Mouse (Mus musculus): ENCODE data around the gene Nsf. TPM values are rescaled to one million over a fixed set of nuclear protein-coding genes. Genes with fewer than 3 reads are reported as not detected.

Gene Nsf
- polyA plus RNA-seq, 1 experiment from 2014 or later = 29.3 TPM

GRCm38 (mm10) chr11:103808771-103809610, 144.9 kb downstream of the Nsf start:
- Histone ChIP-seq H3K9ac (peak overlapping the region; percentile 80; the same call in 1 of the 2 replicates), H3K4me1 (peaks cover 17% of the 10 kb centered on the region), H3K27me3 (replicated peaks) (peaks cover 98% of the 10 kb centered on the region), H3K36me3 (no peaks in the 10 kb centered on the region), H3K27ac (replicated peaks) (no peak overlapping the region), H3K9me3 (0 out of 2 replicates have a peak, but pooled peaks cover 2% of the 10 kb centered on the region), H3K4me3 (peak overlapping the region; percentile 65), H3K4me2 (peak overlapping the region; percentile 98)
- 6% methylated on average over 29 of the region's 29 CpGs for WGBS
- no peak for ATAC-seq (ENCODE audit: extremely low read depth, insufficient number of reproducible peaks, low FRiP score, low TSS enrichment)

- Histone ChIP-seq H3K27me3 (replicated peaks) (peaks cover 92% of the 10 kb centered on the region), H3K4me2 (no peak overlapping the region), H3K27ac (replicated peaks) (no peak overlapping the region), H3K9me3 (0 out of 2 replicates have a peak, but pooled peaks cover 2% of the 10 kb centered on the region), H3K4me3 (no peak overlapping the region), H3K36me3 (no peaks in the 10 kb centered on the region), H3K9ac (no peak overlapping the region), H3K4me1 (peaks cover 17% of the 10 kb centered on the region)
- WGBS = 37% methylated on average over 12 of the region's 12 CpGs
- ATAC-seq (ENCODE audit: extremely low read depth, insufficient number of reproducible peaks, low FRiP score, low TSS enrichment) = no peak
Measured at GRCm38 (mm10) chr11:103807966-103808365, 145.9 kb downstream of the Nsf start.

- WGBS = 44% methylated on average over 4 of the region's 4 CpGs
Measured at GRCm38 (mm10) chr11:103804804-103805203, 149.1 kb downstream of the Nsf start.

GRCm38 (mm10) chr11:103804126-103804525, 149.7 kb downstream of the Nsf start:
- H3K4me2 ChIP-seq = no peak overlapping the region
- ATAC-seq (ENCODE audit: extremely low read depth, insufficient number of reproducible peaks, low FRiP score, low TSS enrichment) = no peak
- H3K4me3 ChIP-seq = no peak overlapping the region
- H3K36me3 ChIP-seq = no peaks in the 10 kb centered on the region
- H3K27me3 ChIP-seq (replicated peaks) = peaks cover 82% of the 10 kb centered on the region
- H3K27ac ChIP-seq (replicated peaks) = no peak overlapping the region
- peaks cover 9% of the 10 kb centered on the region for H3K4me1 ChIP-seq
- H3K9me3 ChIP-seq = 0 out of 2 replicates have a peak, but pooled peaks cover 2% of the 10 kb centered on the region
- 72% methylated on average over 11 of the region's 11 CpGs for WGBS
- no peak overlapping the region for H3K9ac ChIP-seq

More at GRCm38 (mm10) chr11:103804804-103805203, 149.1 kb downstream of the Nsf start:
- H3K27ac ChIP-seq (replicated peaks) = no peak overlapping the region
- ATAC-seq (ENCODE audit: extremely low read depth, insufficient number of reproducible peaks, low FRiP score, low TSS enrichment) = no peak
- H3K9ac ChIP-seq = no peak overlapping the region
- no peak overlapping the region for H3K4me3 ChIP-seq
- peaks cover 84% of the 10 kb centered on the region for H3K27me3 ChIP-seq (replicated peaks)
- 0 out of 2 replicates have a peak, but pooled peaks cover 2% of the 10 kb centered on the region for H3K9me3 ChIP-seq
- peaks cover 16% of the 10 kb centered on the region for H3K4me1 ChIP-seq
- no peaks in the 10 kb centered on the region for H3K36me3 ChIP-seq
- no peak overlapping the region for H3K4me2 ChIP-seq

- no peak overlapping the region for H3K27ac ChIP-seq (replicated peaks)
- no peak overlapping the region for H3K4me3 ChIP-seq
- H3K4me2 ChIP-seq = no peak overlapping the region
- no peaks in the 10 kb centered on the region for H3K36me3 ChIP-seq
- WGBS = 26% methylated on average over 9 of the region's 9 CpGs
- peaks cover 82% of the 10 kb centered on the region for H3K27me3 ChIP-seq (replicated peaks)
- H3K4me1 ChIP-seq = peaks cover 7% of the 10 kb centered on the region; the same call in 1 of the 2 replicates
- no peak for ATAC-seq (ENCODE audit: extremely low read depth, insufficient number of reproducible peaks, low FRiP score, low TSS enrichment)
- no peak overlapping the region for H3K9ac ChIP-seq
- H3K9me3 ChIP-seq = 0 out of 2 replicates have a peak, but pooled peaks cover 2% of the 10 kb centered on the region
Measured at GRCm38 (mm10) chr11:103801128-103801527, 152.7 kb downstream of the Nsf start.

- H3K4me1 ChIP-seq = no peaks in the 10 kb centered on the region
- no peak overlapping the region for H3K4me3 ChIP-seq
- H3K27me3 ChIP-seq (replicated peaks) = peaks cover 77% of the 10 kb centered on the region
- H3K4me2 ChIP-seq = no peak overlapping the region
- no peak overlapping the region for H3K9ac ChIP-seq
- no peak overlapping the region for H3K27ac ChIP-seq (replicated peaks)
- 48% methylated on average over 5 of the region's 5 CpGs for WGBS
- ATAC-seq (ENCODE audit: extremely low read depth, insufficient number of reproducible peaks, low FRiP score, low TSS enrichment) = no peak
- H3K36me3 ChIP-seq = no peaks in the 10 kb centered on the region
- no peaks in the 10 kb centered on the region for H3K9me3 ChIP-seq
Measured at GRCm38 (mm10) chr11:103789951-103790350, 163.9 kb downstream of the Nsf start.

- H3K4me1 ChIP-seq = no peaks in the 10 kb centered on the region
- 58% methylated on average over 9 of the region's 9 CpGs for WGBS
- no peak overlapping the region for H3K4me3 ChIP-seq
- H3K27ac ChIP-seq (replicated peaks) = no peak overlapping the region
- H3K27me3 ChIP-seq (replicated peaks) = peaks cover 74% of the 10 kb centered on the region
- H3K9ac ChIP-seq = no peak overlapping the region
- no peaks in the 10 kb centered on the region for H3K9me3 ChIP-seq
- ATAC-seq (ENCODE audit: extremely low read depth, insufficient number of reproducible peaks, low FRiP score, low TSS enrichment) = no peak
- H3K4me2 ChIP-seq = no peak overlapping the region
- H3K36me3 ChIP-seq = no peaks in the 10 kb centered on the region
Measured at GRCm38 (mm10) chr11:103780152-103780551, 173.7 kb downstream of the Nsf start.

GRCm38 (mm10) chr11:103774228-103774530, 179.7 kb downstream of the Nsf start:
- 1% methylated on average over 19 of the region's 19 CpGs for WGBS
- no peak overlapping the region for H3K9ac ChIP-seq

GRCm38 (mm10) chr11:103773387-103774227, 180.2 kb downstream of the Nsf start, which contains the start of gene Wnt3:
Wnt3 (plus strand) TSS chr11:103774150.
- H3K4me2 ChIP-seq = peak within 1 kb of the TSS; percentile 63
- H3K27ac ChIP-seq (replicated peaks) = no peak within 1 kb of the TSS
- WGBS = under 1% methylated on average over 60 of the region's 60 CpGs
- H3K27me3 ChIP-seq (replicated peaks) = peaks cover 100% of the 10 kb centered on the region
- no peak within 1 kb of the TSS for H3K9ac ChIP-seq
- ATAC-seq (ENCODE audit: extremely low read depth, insufficient number of reproducible peaks, low FRiP score, low TSS enrichment) = no peak
- no peaks in the 10 kb centered on the region for H3K9me3 ChIP-seq
- H3K4me1 ChIP-seq = peaks cover 33% of the 10 kb centered on the region
- H3K4me3 ChIP-seq = peak within 1 kb of the TSS; percentile 40
- H3K36me3 ChIP-seq = no peaks in the 10 kb centered on the region

More at GRCm38 (mm10) chr11:103774228-103774530, 179.7 kb downstream of the Nsf start:
- Histone ChIP-seq H3K27me3 (replicated peaks) (peaks cover 99% of the 10 kb centered on the region), H3K9me3 (no peaks in the 10 kb centered on the region), H3K27ac (replicated peaks) (no peak overlapping the region), H3K4me1 (peaks cover 33% of the 10 kb centered on the region), H3K36me3 (no peaks in the 10 kb centered on the region), H3K4me2 (peak overlapping the region; percentile 63), H3K4me3 (peak overlapping the region; percentile 40)
- no peak for ATAC-seq (ENCODE audit: extremely low read depth, insufficient number of reproducible peaks, low FRiP score, low TSS enrichment)

GRCm38 (mm10) chr11:103772505-103773386, 181.1 kb downstream of the Nsf start:
- peaks cover 100% of the 10 kb centered on the region for H3K27me3 ChIP-seq (replicated peaks)
- H3K4me2 ChIP-seq = peak overlapping the region; percentile 63
- H3K9me3 ChIP-seq = no peaks in the 10 kb centered on the region
- whole genome bisulfite sequencing = 2% methylated on average over 23 of the region's 23 CpGs
- no peak overlapping the region for H3K27ac ChIP-seq (replicated peaks)
- no peaks in the 10 kb centered on the region for H3K36me3 ChIP-seq
- no peak for ATAC-seq (ENCODE audit: extremely low read depth, insufficient number of reproducible peaks, low FRiP score, low TSS enrichment)
- H3K9ac ChIP-seq = no peak overlapping the region
- peak overlapping the region; percentile 40 for H3K4me3 ChIP-seq
- peaks cover 33% of the 10 kb centered on the region for H3K4me1 ChIP-seq

Data from heart, embryonic 13.5 days (tissue).